Mouse (Mus musculus) CD4-positive naive resting alpha-beta T cell, adult 76 days (primary cell): ENCODE data around the gene Ttll13. TPM values are rescaled to one million over a fixed set of nuclear protein-coding genes. Genes with fewer than 3 reads are reported as not detected.

Experiments
- total RNA-seq: library from RNA; stranded (reverse); gene quantifications from one replicate; pipeline ENCODE4 v1.2.4, GENCODE M21; 2023

Ttll13 gene
- total RNA-seq: 1.1 TPM

DNA sequence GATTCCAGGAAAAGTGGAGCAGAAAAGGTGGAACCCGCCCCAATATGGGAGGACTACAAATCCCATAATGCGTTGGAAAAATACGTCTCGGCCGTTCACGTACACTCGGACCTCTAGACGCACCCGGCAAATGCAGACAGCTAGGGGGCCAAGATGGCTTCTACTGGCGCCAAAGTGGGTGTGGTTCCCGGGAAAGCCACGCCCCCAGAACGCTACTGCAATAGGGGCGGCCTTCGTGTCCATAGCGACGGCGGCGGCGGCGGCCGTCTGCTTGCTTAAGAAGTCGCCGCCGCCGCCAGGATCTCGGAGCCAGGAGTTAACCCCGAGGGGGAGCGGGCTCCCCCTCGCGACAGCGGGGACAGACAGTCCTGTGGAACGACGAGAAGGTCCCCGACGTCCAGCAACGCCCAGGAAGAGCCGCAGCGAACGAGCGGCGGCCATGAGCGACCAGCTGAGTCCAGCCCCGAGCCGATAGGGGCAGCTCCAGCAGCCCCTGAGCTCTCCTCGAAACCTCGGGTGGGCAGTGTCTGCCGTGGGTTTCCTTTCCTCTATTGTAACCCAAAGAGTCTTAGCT is at the start of gene Ttll13:
Ttll13 (plus strand) TSS at position 229 of the 574 bp plus-strand sequence.

DNA sequence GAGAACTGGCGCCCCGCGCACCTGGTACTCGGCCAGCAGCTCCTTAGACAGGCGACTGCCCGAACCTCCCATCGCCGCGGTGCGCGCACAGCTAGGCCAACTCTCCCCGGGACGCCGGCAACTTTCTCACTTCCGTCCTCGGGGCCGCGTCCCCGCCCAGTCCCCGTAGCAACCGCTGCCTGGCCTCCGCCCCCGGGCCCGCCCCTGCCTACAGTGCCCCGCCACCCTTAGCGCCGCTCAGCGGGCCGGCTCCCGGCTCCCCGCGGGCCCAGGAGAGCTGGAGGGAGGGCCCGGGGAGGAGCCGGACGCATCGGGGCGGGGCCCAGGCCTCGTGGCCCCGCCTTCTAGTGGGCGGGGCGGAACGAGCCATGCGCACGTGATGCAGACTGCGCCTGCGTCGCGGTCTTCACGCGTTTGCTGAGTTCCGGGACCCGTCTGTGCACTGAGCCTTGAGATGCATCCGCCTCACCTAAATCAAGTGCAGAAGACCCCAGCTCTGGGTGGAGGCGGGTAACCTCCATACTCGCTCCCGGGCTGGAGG is 13.6 kb upstream of the Ttll13 start, which contains the start of the genes Cib1 and Gdpgp1:
Cib1 (minus strand) TSS at position 325 of the 541 bp plus-strand sequence.
Gdpgp1 (plus strand) TSS at position 377 of the 541 bp plus-strand sequence.

DNA sequence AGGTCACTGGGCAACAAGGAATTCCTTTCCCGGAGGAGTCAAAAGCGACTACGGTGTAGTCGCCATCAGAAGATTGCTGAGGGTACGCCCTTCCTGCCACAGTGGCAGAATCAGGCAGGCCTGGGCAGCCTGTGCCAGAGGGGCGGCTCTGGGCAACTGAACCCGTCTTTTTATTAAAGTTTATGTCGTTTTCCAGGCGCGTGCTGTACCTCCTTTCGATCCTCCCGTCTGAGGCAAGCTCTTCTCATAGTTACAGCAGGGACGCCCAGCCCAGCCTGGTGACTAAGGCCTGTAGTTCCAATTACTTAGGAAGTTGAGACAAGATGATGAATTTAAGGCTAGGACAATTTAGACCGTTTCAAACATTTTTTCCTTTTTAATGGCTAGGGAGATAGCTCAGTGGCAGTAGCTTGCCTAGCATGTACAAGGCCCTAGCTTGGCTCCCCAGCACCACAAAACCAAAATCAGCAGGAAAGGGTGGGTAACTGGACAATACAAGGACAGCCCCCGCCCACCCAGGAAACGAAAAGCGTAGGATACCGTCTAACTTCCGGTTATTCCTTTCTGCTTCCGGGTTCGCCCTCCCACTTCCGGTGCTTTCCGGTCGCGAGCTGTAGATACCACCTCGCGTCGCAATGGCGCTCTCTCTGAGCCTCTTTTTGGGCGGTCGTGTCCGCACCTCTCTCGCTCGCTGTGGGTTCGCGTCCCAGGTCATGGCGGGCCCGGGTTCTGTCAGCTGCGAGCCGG is 14.6 kb downstream of the Ttll13 start, which contains the start of gene Ngrn:
Ngrn (plus strand) TSS at position 591 of the 747 bp plus-strand sequence.

DNA sequence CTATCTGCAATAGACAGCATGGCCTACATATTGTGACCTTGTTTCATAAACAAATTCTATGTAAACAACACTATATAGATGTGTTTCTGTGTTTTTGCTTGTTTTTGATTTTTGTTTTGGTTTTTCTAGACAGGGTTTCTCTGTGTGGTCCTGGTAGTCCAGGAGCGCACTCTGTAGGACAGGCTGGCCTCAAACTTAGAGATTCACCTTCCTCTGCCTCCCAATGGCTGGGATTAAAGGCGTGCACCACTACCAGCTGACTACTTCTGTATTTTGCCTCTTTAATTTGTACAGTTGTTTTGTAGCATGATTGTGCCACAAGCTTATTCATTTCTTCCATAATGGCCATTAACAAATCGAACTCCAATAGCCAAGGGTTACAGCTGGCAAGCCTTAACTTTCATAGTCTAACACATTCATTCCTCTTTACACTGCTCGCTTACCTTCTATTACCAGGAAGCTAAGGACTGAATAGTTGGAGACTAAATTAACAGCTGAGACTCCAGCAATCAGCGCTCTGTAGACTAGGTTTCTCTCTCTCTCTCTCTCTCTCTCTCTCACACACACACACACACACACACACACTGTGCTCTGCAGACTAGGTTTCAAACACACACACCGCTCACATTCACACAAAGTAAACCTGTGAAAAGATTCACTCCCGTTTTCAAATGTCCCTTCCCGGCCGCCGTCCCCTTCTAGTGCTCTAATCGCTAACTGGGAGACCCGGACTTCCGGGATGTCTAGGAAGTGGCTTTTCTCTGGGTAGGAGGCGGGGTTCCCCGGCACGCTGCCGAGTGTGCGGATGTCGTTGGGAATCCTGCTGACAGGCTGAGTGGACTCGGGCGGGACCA is 22.9 kb downstream of the Ttll13 start, which contains the start of gene Vps33b:
Vps33b (plus strand) TSS at position 753 of the 854 bp plus-strand sequence.

DNA sequence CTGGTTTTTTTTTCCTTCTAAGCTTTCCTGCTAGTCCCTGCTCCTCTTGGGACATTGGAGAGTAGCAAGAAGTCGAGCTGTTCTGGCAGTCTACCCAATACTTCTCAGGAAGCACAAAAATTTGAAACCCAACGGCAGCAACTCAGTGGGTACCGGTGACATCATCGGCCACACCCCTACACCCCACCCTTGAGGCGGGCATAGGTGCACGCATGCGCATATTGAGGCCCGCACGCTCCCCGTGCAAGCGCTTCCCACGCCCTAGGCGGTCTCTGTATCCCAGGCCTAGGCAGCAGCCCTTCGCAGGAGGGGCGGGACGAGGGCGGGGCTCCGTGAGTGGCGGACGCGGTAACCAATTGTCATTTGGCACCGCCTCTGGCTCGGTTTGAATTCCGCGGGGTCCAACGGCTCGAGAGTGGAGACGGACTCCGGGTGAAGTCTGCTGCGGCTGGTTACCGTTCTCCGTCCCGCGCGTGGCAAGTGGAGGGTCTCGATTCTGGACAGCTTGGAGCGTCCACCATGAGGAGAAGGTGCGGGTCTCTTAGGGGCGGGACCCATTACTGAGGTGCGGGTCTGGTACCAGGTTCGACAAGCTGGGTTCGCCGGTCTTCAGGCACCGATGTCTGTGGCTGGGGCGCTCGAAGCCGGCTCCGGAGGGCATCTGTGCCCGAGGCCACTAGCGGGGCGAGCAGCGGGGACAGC is 48.0 kb downstream of the Ttll13 start, which contains the start of gene Prc1:
Prc1 (plus strand) TSS at position 389 of the 702 bp plus-strand sequence.

Other genes with a start within 250 kb of the Ttll13 start
- 36.6 TPM for gene Zfp710, start 221.6 kb upstream of the Ttll13 start, total RNA-seq
- 35.5 TPM for gene Idh2, start 131.0 kb upstream of the Ttll13 start, total RNA-seq
- 47.7 TPM for gene Sema4b, start 59.5 kb upstream of the Ttll13 start, total RNA-seq
- gene Cib1, start 13.6 kb upstream of the Ttll13 start, total RNA-seq: 45.7 TPM
- 4.7 TPM for gene Gdpgp1, start 13.5 kb upstream of the Ttll13 start, total RNA-seq
- 13.7 TPM for gene Ngrn, start 14.8 kb downstream of the Ttll13 start, total RNA-seq
- 28.5 TPM for gene Vps33b, start 23.3 kb downstream of the Ttll13 start, total RNA-seq
- 3.7 TPM for gene Prc1, start 48.1 kb downstream of the Ttll13 start, total RNA-seq
- 32.3 TPM for gene Rccd1, start 78.1 kb downstream of the Ttll13 start, total RNA-seq
- 152 TPM for gene Unc45a, start 94.6 kb downstream of the Ttll13 start, total RNA-seq
- gene Hddc3, start 96.7 kb downstream of the Ttll13 start, total RNA-seq: 5.2 TPM
- 116 TPM for gene Man2a2, start 125.0 kb downstream of the Ttll13 start, total RNA-seq
- 11.7 TPM for gene Fes, start 141.6 kb downstream of the Ttll13 start, total RNA-seq
- 80.8 TPM for gene Furin, start 159.1 kb downstream of the Ttll13 start, total RNA-seq